Comparison of ENCODE assay signal across 15 mouse cellular contexts in the genomic region with DNA sequence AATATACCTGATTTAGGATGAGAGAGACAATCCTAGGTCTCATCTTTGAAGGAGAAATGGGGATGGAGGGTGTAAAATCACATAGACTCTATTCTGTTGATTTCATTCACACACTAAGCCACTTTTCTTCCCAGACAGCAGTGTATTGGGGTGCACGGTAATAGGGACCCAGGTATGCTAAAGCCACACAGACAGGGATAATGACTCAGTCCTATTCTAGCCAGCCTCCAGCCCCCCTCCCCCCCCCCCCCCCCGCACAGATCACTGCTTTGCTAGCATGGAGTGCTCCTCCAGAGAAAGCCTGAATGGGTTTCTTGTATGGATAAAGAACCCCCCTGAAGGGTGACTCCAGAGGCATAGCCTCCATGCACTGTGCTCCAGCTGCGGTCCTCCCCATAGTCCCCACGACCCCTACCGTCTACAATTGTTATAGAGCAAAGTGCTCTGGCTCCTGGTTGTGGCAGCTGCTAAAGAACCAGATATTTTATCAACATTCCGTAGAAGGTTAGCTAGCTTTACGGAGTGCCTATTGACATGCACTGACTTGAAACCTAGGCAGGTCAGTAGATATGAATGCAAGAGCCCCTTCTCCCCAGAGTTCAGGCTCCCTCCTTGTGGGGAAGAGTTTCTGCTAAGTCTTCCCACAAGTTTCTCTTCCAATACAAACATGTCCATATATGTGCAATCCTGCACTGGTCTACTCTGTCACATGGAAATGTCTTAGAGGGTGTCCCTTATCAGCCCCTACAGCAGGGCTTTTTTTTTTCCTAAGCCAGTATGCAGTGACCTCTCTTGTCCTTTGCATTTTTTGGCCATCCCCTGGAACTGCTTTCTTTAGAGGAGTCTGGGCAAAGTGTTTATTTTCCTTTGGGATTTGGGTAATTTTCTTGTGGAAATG. TPM values are rescaled to one million over a fixed set of nuclear protein-coding genes. Genes with fewer than 3 reads are reported as not detected.
A peak's percentile ranks its signal among the peaks of the same experiment; 100 is the strongest.
DNase-seq lines count a peak whose midpoint lies in the region; ATAC-seq and TF ChIP-seq lines count a peak whose summit lies in the region.
"Had no signal": no experiment of that assay in that cellular context is flagged by ENCODE, and none has a peak within 500 bp of the region (broad histone marks: within the 10 kb centered on the region; RNA-seq: fewer than 3 reads in every experiment).

No protein-coding gene starts in this region.

- intact Hi-C loops in heart, postnatal 10 days (cut with DNase I), result no loop called here

- H3K36me3 ChIP-seq in heart, embryonic 14.5 days (ENCODE audit: control insufficient read depth, insufficient read depth, low read length), result no peaks in the 10 kb centered on the region
- H3K36me3 ChIP-seq in lung, embryonic 15.5 days, result no peaks in the 10 kb centered on the region
- no peaks in the 10 kb centered on the region for H3K36me3 ChIP-seq in heart, embryonic 16.5 days (ENCODE audit: control insufficient read depth, insufficient read depth)
- H3K36me3 ChIP-seq: embryonic facial prominence, embryonic 15.5 days; forebrain, embryonic 15.5 days had no signal

- no peak overlapping the region for H3K9ac ChIP-seq in heart, embryonic 14.5 days (ENCODE audit: low read length)
- H3K9ac ChIP-seq in lung, embryonic 15.5 days, result no peak overlapping the region
- H3K9ac ChIP-seq in heart, embryonic 16.5 days (ENCODE audit: low read length), result no peak overlapping the region
- H3K9ac ChIP-seq: embryonic facial prominence, embryonic 15.5 days; forebrain, embryonic 15.5 days had no signal

- DNase-seq in heart, postnatal 10 days, result no peak
- no peak for DNase-seq in lung, postnatal 25 days (ENCODE audit: low spot score)
- peak; percentile 18 for DNase-seq in embryo, embryonic 9.5 days (ENCODE audit: extremely low spot score)
- DNase-seq in layer of hippocampus, adult 2 months (ENCODE audit: low spot score in 2 of 2), result no peak
- DNase-seq: adrenal gland, postnatal 14 days; cerebellum, adult 9-11 months; gastrocnemius, postnatal 10 days; kidney, postnatal 4 days; thymus, adult 2 months had no signal

- WGBS in heart, embryonic 14.5 days, result 12% methylated on average over 7 of the region's 7 CpGs
- 17% methylated on average over 6 of the region's 7 CpGs for WGBS in lung, embryonic 15.5 days
- WGBS in heart, embryonic 16.5 days, result 19% methylated on average over 6 of the region's 7 CpGs

- TF ChIP-seq CTCF in layer of hippocampus, adult 2 months (conservative IDR thresholded peaks at IDR 0.05), result no peak

- H3K4me2 ChIP-seq in heart, embryonic 14.5 days (ENCODE audit: low read length), result peak overlapping the region; percentile 37
- no peak overlapping the region for H3K4me2 ChIP-seq in lung, embryonic 15.5 days
- no peak overlapping the region for H3K4me2 ChIP-seq in heart, embryonic 16.5 days (ENCODE audit: low read depth, low read length)
- H3K4me2 ChIP-seq: embryonic facial prominence, embryonic 15.5 days; forebrain, embryonic 15.5 days had no signal

- no peaks in the 10 kb centered on the region for H3K9me3 ChIP-seq in heart, embryonic 14.5 days (ENCODE audit: control insufficient read depth, low read length)
- H3K9me3 ChIP-seq in lung, embryonic 15.5 days, result no peaks in the 10 kb centered on the region
- peaks cover 3% of the 10 kb centered on the region; the same call in 1 of the 2 replicates for H3K9me3 ChIP-seq in heart, embryonic 16.5 days (replicated peaks; ENCODE audit: control insufficient read depth, low read length)
- H3K9me3 ChIP-seq: embryonic facial prominence, embryonic 15.5 days; forebrain, embryonic 15.5 days had no signal

- no peak overlapping the region for H3K4me3 ChIP-seq in heart, embryonic 14.5 days (ENCODE audit: control insufficient read depth in 1 of 2, insufficient read depth in 1 of 2, low read depth in 1 of 2, low read length in 2 of 2)
- no peak overlapping the region for H3K4me3 ChIP-seq in lung, embryonic 15.5 days
- H3K4me3 ChIP-seq in heart, embryonic 16.5 days (ENCODE audit: low read length), result no peak overlapping the region
- H3K4me3 ChIP-seq in layer of hippocampus, adult 2 months, result no peak overlapping the region
- H3K4me3 ChIP-seq: embryonic facial prominence, embryonic 15.5 days; forebrain, embryonic 15.5 days had no signal

- no peaks in the 10 kb centered on the region for H3K27me3 ChIP-seq in heart, embryonic 14.5 days (ENCODE audit: control insufficient read depth, insufficient read depth, low read length)
- no peaks in the 10 kb centered on the region for H3K27me3 ChIP-seq in lung, embryonic 15.5 days
- no peaks in the 10 kb centered on the region for H3K27me3 ChIP-seq in heart, embryonic 16.5 days (ENCODE audit: control insufficient read depth, insufficient read depth, low read length)
- H3K27me3 ChIP-seq: embryonic facial prominence, embryonic 15.5 days; forebrain, embryonic 15.5 days had no signal

- H3K27ac ChIP-seq in heart, embryonic 14.5 days (replicated peaks in 1 of 2; ENCODE audit: control insufficient read depth in 1 of 2, insufficient read depth in 1 of 2, low read depth in 2 of 2, low read length in 2 of 2), result peak overlapping the region; percentile 33 to 47; a peak in 3 of 4 replicates
- peak overlapping the region; percentile 63 for H3K27ac ChIP-seq in lung, embryonic 15.5 days
- H3K27ac ChIP-seq in heart, embryonic 16.5 days (ENCODE audit: low read length), result peak overlapping the region; percentile 41
- no peak overlapping the region for H3K27ac ChIP-seq in layer of hippocampus, adult 2 months
- H3K27ac ChIP-seq: embryonic facial prominence, embryonic 15.5 days; forebrain, embryonic 15.5 days had no signal

- peaks cover 2 to 11% of the 10 kb centered on the region in 2 experiments; a peak in 3 of 4 replicates for H3K4me1 ChIP-seq in heart, embryonic 14.5 days (ENCODE audit: control insufficient read depth in 2 of 2, insufficient read depth in 2 of 2, low read length in 2 of 2)
- peaks cover 8% of the 10 kb centered on the region for H3K4me1 ChIP-seq in lung, embryonic 15.5 days
- peaks cover 4% of the 10 kb centered on the region; the same call in 1 of the 2 replicates for H3K4me1 ChIP-seq in heart, embryonic 16.5 days (ENCODE audit: control insufficient read depth, insufficient read depth, low read length)
- H3K4me1 ChIP-seq: embryonic facial prominence, embryonic 15.5 days; forebrain, embryonic 15.5 days had no signal

- ATAC-seq in heart, embryonic 14.5 days (ENCODE audit: insufficient number of reproducible peaks, insufficient read depth, low FRiP score, low read depth), result peak; percentile 85
- ATAC-seq in lung, embryonic 15.5 days (ENCODE audit: borderline replicate concordance, extremely low read depth, low FRiP score, low TSS enrichment), result peak; percentile 89
- peak; percentile 87 for ATAC-seq in heart, embryonic 16.5 days (replicated peaks; ENCODE audit: extremely low read depth, insufficient read depth, low FRiP score)
- ATAC-seq: CD4-positive, CD25-positive, alpha-beta regulatory T cell, adult 4 months; forebrain, embryonic 15.5 days had no signal

RNA-seq across cellular contexts. Expression of a gene that starts 26.2 kb away (rescaled TPM):
- polyA plus RNA-seq in heart, embryonic 14.5 days (2014; fragmentation: Nextera tagmentation; extraction: Ambion mirVana), result 31.2 and 32.0 TPM in 2 replicates
- total RNA-seq in heart, postnatal 10 days (2021), result 100 to 1,000 TPM; 163 to 201 TPM
- polyA plus RNA-seq in lung, embryonic 15.5 days (2015; fragmentation: Nextera tagmentation; extraction: Ambion mirVana), result 33.4 and 35.4 TPM in 2 replicates
- polyA plus RNA-seq in heart, embryonic 16.5 days (2015; fragmentation: Nextera tagmentation; extraction: Ambion mirVana), result 25.8 and 29.0 TPM in 2 replicates
- total RNA-seq in layer of hippocampus, adult 2 months (2021), result 1 to 10 TPM; 3.2 to 5.1 TPM
